ENCODE assay signal across 8 mouse cellular contexts in the genomic region with DNA sequence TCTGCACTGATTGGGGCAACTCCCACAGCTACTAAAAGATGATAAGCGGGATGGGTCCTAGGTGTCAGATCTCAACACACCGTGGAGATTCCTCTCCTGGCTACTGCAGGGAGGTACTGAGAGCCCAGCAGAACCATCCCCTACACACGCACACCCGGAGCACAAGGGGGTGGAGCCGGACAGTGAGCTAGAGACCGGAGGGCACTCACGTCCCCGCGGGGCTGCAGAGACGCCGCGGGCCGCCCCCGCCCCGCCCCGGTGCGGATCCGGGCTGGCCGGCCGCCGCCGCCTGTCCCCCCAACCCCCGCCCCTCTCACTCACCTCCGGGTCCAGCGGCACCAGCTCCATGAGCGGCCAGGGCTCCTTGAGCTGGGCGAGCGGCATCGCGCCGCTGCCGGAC. TPM values are rescaled to one million over a fixed set of nuclear protein-coding genes. Genes with fewer than 3 reads are reported as not detected.
DNase-seq lines count a peak whose midpoint lies in the region; ATAC-seq and TF ChIP-seq lines count a peak whose summit lies in the region.

No protein-coding gene starts in this region.

- H3K4me1 ChIP-seq in ES-E14 (ENCODE audit: control insufficient read depth in 2 of 2, insufficient read depth in 2 of 2, low read length in 2 of 2, poor library complexity in 1 of 2): peaks cover 4 to 6% of the 10 kb centered on the region in 2 experiments; a peak in 3 of 4 replicates
- no peaks in the 10 kb centered on the region; the same call in none of the 2 replicates for H3K4me1 ChIP-seq in hindbrain, embryonic 11.5 days (replicated peaks; ENCODE audit: control insufficient read depth, insufficient read depth, low read length)
- H3K4me1 ChIP-seq in liver, embryonic 11.5 days (replicated peaks; ENCODE audit: control insufficient read depth, insufficient read depth, low read length): peaks cover 25% of the 10 kb centered on the region
- peaks cover 12% of the 10 kb centered on the region for H3K4me1 ChIP-seq in neural tube, embryonic 14.5 days (ENCODE audit: control insufficient read depth, insufficient read depth, low read length)

- peak overlapping the region; percentile 83 to 93 for H3K4me3 ChIP-seq in ES-E14 (ENCODE audit: insufficient read depth in 1 of 2, low read depth in 1 of 2, low read length in 2 of 2, poor library complexity in 1 of 2, severe bottlenecking in 1 of 2)
- peak overlapping the region; percentile 75 for H3K4me3 ChIP-seq in hindbrain, embryonic 11.5 days (ENCODE audit: low read depth, low read length)
- peak overlapping the region; percentile 82 for H3K4me3 ChIP-seq in liver, embryonic 11.5 days (ENCODE audit: low read depth, low read length)
- peak overlapping the region; percentile 80 for H3K4me3 ChIP-seq in neural tube, embryonic 14.5 days (ENCODE audit: low read depth, low read length)

- H3K4me2 ChIP-seq in hindbrain, embryonic 11.5 days (replicated peaks; ENCODE audit: low read depth, low read length): peak overlapping the region; percentile 98
- peak overlapping the region; percentile 100 for H3K4me2 ChIP-seq in liver, embryonic 11.5 days
- peak overlapping the region; percentile 83 for H3K4me2 ChIP-seq in neural tube, embryonic 14.5 days (ENCODE audit: low read depth, low read length)

- in situ Hi-C loops in ES-E14 (cut with MboI; ENCODE audit: low sequenced_read_pairs in 2 of 2, unreplicated experiment in 2 of 2): no loop called here

- peak overlapping the region; percentile 71 for H3K27ac ChIP-seq in ES-E14 (ENCODE audit: insufficient read depth, low read depth, low read length, poor library complexity, severe bottlenecking)
- peak overlapping the region; percentile 79; the same call in 1 of the 2 replicates for H3K27ac ChIP-seq in hindbrain, embryonic 11.5 days (ENCODE audit: low read depth, low read length)
- H3K27ac ChIP-seq in liver, embryonic 11.5 days (ENCODE audit: low read depth, low read length): peak overlapping the region; percentile 77; the same call in 1 of the 2 replicates
- H3K27ac ChIP-seq in neural tube, embryonic 14.5 days (ENCODE audit: low read depth, low read length): peak overlapping the region; percentile 79

- ATAC-seq in common myeloid progenitor, adult 5-6 weeks (replicated peaks; ENCODE audit: low read depth, poor library complexity, severe bottlenecking): 0 out of 2 replicates have a peak, but pooled peaks have one; percentile 26
- ATAC-seq in hindbrain, embryonic 11.5 days (ENCODE audit: low FRiP score): peak; percentile 61
- peak; percentile 56 for ATAC-seq in liver, embryonic 11.5 days (replicated peaks; ENCODE audit: low FRiP score)
- peak; percentile 65; the same call in 1 of the 2 replicates for ATAC-seq in neural tube, embryonic 14.5 days (ENCODE audit: low read depth)

- peak overlapping the region; percentile 92 for H3K9ac ChIP-seq in ES-E14 (ENCODE audit: insufficient read depth, low read depth, low read length, poor library complexity, severe bottlenecking)
- H3K9ac ChIP-seq in hindbrain, embryonic 11.5 days (ENCODE audit: low read depth, low read length): peak overlapping the region; percentile 90
- H3K9ac ChIP-seq in liver, embryonic 11.5 days (ENCODE audit: low read depth, low read length): peak overlapping the region; percentile 74
- H3K9ac ChIP-seq in neural tube, embryonic 14.5 days (replicated peaks; ENCODE audit: low read depth, low read length): peak overlapping the region; percentile 85

- peaks cover 5% of the 10 kb centered on the region; the same call in 1 of the 2 replicates for H3K36me3 ChIP-seq in ES-E14 (ENCODE audit: control insufficient read depth, insufficient read depth, low read length, poor library complexity, severe bottlenecking)
- H3K36me3 ChIP-seq in hindbrain, embryonic 11.5 days (ENCODE audit: control insufficient read depth, insufficient read depth, low read length): no peaks in the 10 kb centered on the region
- H3K36me3 ChIP-seq in liver, embryonic 11.5 days (ENCODE audit: control insufficient read depth, insufficient read depth, low read length): no peaks in the 10 kb centered on the region
- no peaks in the 10 kb centered on the region for H3K36me3 ChIP-seq in neural tube, embryonic 14.5 days (ENCODE audit: control insufficient read depth, insufficient read depth, low read length)

- peak; percentile 63 for DNase-seq in adrenal gland, adult 2 months
- DNase-seq in adrenal gland, postnatal 4 days (ENCODE audit: low spot score in 2 of 2): no peak
- no peak for DNase-seq in ES-E14 (ENCODE audit: low read depth, low spot score)
- no peak for DNase-seq in hindbrain, embryonic 11.5 days (ENCODE audit: low spot score)
- DNase-seq in liver, embryonic 11.5 days (ENCODE audit: low spot score): no peak
- no peak for DNase-seq in T-cell, adult 2 months (ENCODE audit: low spot score)

- no peaks in the 10 kb centered on the region for H3K27me3 ChIP-seq in hindbrain, embryonic 11.5 days (ENCODE audit: control insufficient read depth, insufficient read depth, low read length)
- H3K27me3 ChIP-seq in liver, embryonic 11.5 days (replicated peaks; ENCODE audit: control insufficient read depth, insufficient read depth, low read length): no peaks in the 10 kb centered on the region; the same call in 1 of the 2 replicates
- H3K27me3 ChIP-seq in neural tube, embryonic 14.5 days (ENCODE audit: control insufficient read depth, insufficient read depth, low read length): peaks cover 5% of the 10 kb centered on the region; the same call in 1 of the 2 replicates

- under 1% methylated on average over 19 of the region's 32 CpGs for WGBS in hindbrain, embryonic 11.5 days
- under 1% methylated on average over 19 of the region's 32 CpGs for WGBS in liver, embryonic 11.5 days
- WGBS in neural tube, embryonic 14.5 days: 0% methylated on average over 32 of the region's 32 CpGs

- no peaks in the 10 kb centered on the region for H3K9me3 ChIP-seq in ES-E14 (ENCODE audit: control insufficient read depth, insufficient read depth, low read depth, low read length)
- no peaks in the 10 kb centered on the region for H3K9me3 ChIP-seq in hindbrain, embryonic 11.5 days (ENCODE audit: control insufficient read depth, low read length)
- no peaks in the 10 kb centered on the region for H3K9me3 ChIP-seq in liver, embryonic 11.5 days (ENCODE audit: control insufficient read depth, low read length)
- H3K9me3 ChIP-seq in neural tube, embryonic 14.5 days (ENCODE audit: control insufficient read depth, low read length): no peaks in the 10 kb centered on the region

TF ChIP-seq in ES-E14, 5 proteins besides CTCF, POLR2A, EP300 and RAD21:
- TF ChIP-seq HCFC1 (IDR thresholded peaks at IDR 0.05; ENCODE audit: borderline replicate concordance, insufficient read depth, low read length) (no peak), CHD2 (IDR thresholded peaks at IDR 0.05; ENCODE audit: low read depth, low read length) (no peak), MAFK (IDR thresholded peaks at IDR 0.05; ENCODE audit: insufficient read depth, low read depth, low read length) (no peak), ZNF384 (IDR thresholded peaks at IDR 0.05; ENCODE audit: low read depth, low read length) (no peak), ZC3H11A (IDR thresholded peaks at IDR 0.05; ENCODE audit: borderline replicate concordance, low read depth, low read length) (no peak)

RNA-seq across cellular contexts. Expression of a gene that starts 0.3 kb away (rescaled TPM):
- 10 to 100 TPM; 12.2 to 16.6 TPM for total RNA-seq in adrenal gland, adult 2 months (2021)
- 19.3 and 20.6 TPM in 2 replicates for polyA plus RNA-seq in adrenal gland, adult 2 months (2012; rRNA removed)
- total RNA-seq in adrenal gland, postnatal 4 days (2021): 10 to 100 TPM; 29.5 to 31.0 TPM
- 87.1 and 95.0 TPM in 2 replicates for total RNA-seq in ES-E14 (2012; rRNA removed)
- total RNA-seq in common myeloid progenitor, adult 5-6 weeks (2017): 62.2 and 80.0 TPM in 2 replicates
- 27.9 and 28.7 TPM in 2 replicates for polyA plus RNA-seq in hindbrain, embryonic 11.5 days (2014; fragmentation: Nextera tagmentation; extraction: Ambion mirVana)
- 66.5 and 74.7 TPM in 2 replicates for polyA plus RNA-seq in liver, embryonic 11.5 days (2014; fragmentation: Nextera tagmentation; extraction: Ambion mirVana)
- polyA plus RNA-seq in neural tube, embryonic 14.5 days (2014; fragmentation: Nextera tagmentation; extraction: Ambion mirVana): 22.4 and 24.1 TPM in 2 replicates
